Mouse (Mus musculus): ENCODE data around the gene Hacd2. TPM values are rescaled to one million over a fixed set of nuclear protein-coding genes. Genes with fewer than 3 reads are reported as not detected.

The Hacd2 gene
- total and polyA plus RNA-seq, 3 experiments = 30.1 to 135 (median 50.3) TPM

DNA sequence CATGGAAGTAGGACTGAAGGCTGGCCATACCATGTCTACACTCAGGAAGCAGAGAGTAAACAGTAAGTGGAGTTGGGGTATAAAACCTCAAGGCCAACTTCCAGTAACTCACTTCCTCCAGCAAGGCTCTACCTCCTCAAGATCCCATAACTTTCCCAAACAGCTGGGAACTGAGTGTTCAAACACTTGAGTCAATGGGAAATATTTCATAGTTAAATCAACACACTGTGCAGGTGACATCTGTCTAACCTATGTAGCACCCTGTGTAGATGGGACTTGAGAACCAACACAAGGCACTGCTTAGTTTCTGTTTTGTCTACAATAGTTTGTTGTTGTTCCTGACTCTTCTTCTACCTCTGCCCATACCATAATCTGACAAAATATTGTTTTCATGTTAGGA lies 13.8 kb upstream of the Hacd2 start:
- dilution Hi-C loops (cut with MboI; ENCODE audit: extremely low pct_ligation_motif_present, extremely low pct_unique_long_range_greater_than_20kb, low sequenced_read_pairs) = no loop called here
- in situ Hi-C loops (cut with MboI; ENCODE audit: low pct_ligation_motif_present, low pct_unique_long_range_greater_than_20kb, low sequenced_read_pairs) = no loop called here

DNA sequence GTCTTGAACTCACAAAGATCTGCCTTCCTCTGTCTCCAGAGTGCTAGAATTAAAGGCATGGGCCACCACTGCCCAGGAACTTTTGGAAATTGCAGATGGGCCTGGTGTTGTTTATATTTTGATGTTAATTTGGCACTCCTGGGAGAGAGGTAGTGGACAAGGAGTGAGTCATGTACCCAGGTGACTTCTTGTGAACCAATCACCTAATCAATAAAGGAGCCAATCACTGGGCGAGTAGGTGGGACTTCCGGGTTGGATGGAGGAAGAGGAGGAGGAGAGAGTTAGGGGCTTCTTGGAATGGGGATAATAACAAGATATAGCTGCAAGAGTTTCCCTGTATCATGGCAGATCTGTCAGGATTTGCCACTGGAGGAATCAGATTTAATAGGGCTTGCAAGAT lies 8.7 kb upstream of the Hacd2 start:
- no peaks in the 10 kb centered on the region for H3K36me3 ChIP-seq (replicated peaks in 1 of 2; ENCODE audit: control insufficient read depth in 1 of 2, insufficient read depth in 1 of 2, low read length in 1 of 2)
- TF ChIP-seq EP300 (IDR thresholded peaks at IDR 0.05; ENCODE audit: low read length) (no peak), USF2 (conservative IDR thresholded peaks at IDR 0.05; ENCODE audit: low read depth, low read length) (no peak), PAX5 (IDR thresholded peaks at IDR 0.05; ENCODE audit: low read length) (no peak), SMC3 (IDR thresholded peaks at IDR 0.05; ENCODE audit: low read depth, low read length) (no peak), NELFE (IDR thresholded peaks at IDR 0.05; ENCODE audit: low read depth, low read length) (no peak), UBTF (IDR thresholded peaks at IDR 0.05; ENCODE audit: low read depth, low read length) (no peak), SIN3A (IDR thresholded peaks at IDR 0.05; ENCODE audit: low read length) (no peak), MAX (IDR thresholded peaks at IDR 0.05; ENCODE audit: low read length) (no peak), E2F4 (IDR thresholded peaks at IDR 0.05; ENCODE audit: insufficient replicate concordance, low read depth, low read length) (no peak)
- in situ Hi-C loops (cut with MboI; ENCODE audit: low pct_ligation_motif_present, low pct_unique_long_range_greater_than_20kb, low sequenced_read_pairs) = no loop called here
- dilution Hi-C loops (cut with MboI; ENCODE audit: extremely low pct_ligation_motif_present, extremely low pct_unique_long_range_greater_than_20kb, low sequenced_read_pairs) = no loop called here
- DNase-seq (ENCODE audit: extremely low read depth) = no peak
- peaks cover 0 to 4% of the 10 kb centered on the region in 2 experiments; a peak in 1 of 4 replicates for H3K4me1 ChIP-seq (ENCODE audit: control insufficient read depth in 1 of 2, insufficient read depth in 2 of 2)
- peaks cover 14% of the 10 kb centered on the region for H3K9me3 ChIP-seq (replicated peaks; ENCODE audit: low read length)
- H3K4me3 ChIP-seq (replicated peaks in 1 of 3; ENCODE audit: low read depth in 2 of 3, low read length in 2 of 3, poor library complexity in 1 of 3) = no peak overlapping the region
- no peak overlapping the region for H3K9ac ChIP-seq (ENCODE audit: insufficient read depth, low read depth)
- H3K27me3 ChIP-seq (replicated peaks) = peaks cover 12% of the 10 kb centered on the region
- H3K79me2 ChIP-seq (replicated peaks; ENCODE audit: control insufficient read depth, extremely low read depth, insufficient read depth, poor library complexity, severe bottlenecking) = no peaks in the 10 kb centered on the region
- no peak overlapping the region for H3K27ac ChIP-seq (ENCODE audit: insufficient read depth, low read depth)
- no peak overlapping the region for H3K4me2 ChIP-seq (ENCODE audit: insufficient read depth, low read depth, poor library complexity, severe bottlenecking)

More for the DNA sequence above, 13.8 kb upstream of the Hacd2 start:
- TF ChIP-seq MEF2A (IDR thresholded peaks at IDR 0.05; ENCODE audit: borderline replicate concordance, low read depth, low read length) (no peak), RCOR1 (conservative IDR thresholded peaks at IDR 0.05; ENCODE audit: low read depth, low read length) (no peak), E2F4 (IDR thresholded peaks at IDR 0.05; ENCODE audit: insufficient replicate concordance, low read depth, low read length) (no peak), ZC3H11A (IDR thresholded peaks at IDR 0.05; ENCODE audit: low read depth, low read length) (no peak), USF1 (IDR thresholded peaks at IDR 0.05; ENCODE audit: low read depth, low read length) (no peak), PAX5 (IDR thresholded peaks at IDR 0.05; ENCODE audit: low read length) (no peak)
- Histone ChIP-seq H3K4me1 (ENCODE audit: control insufficient read depth in 1 of 2, insufficient read depth in 2 of 2) (peaks cover 0 to 4% of the 10 kb centered on the region in 2 experiments; a peak in 1 of 4 replicates), H3K4me3 (replicated peaks in 1 of 3; ENCODE audit: low read depth in 2 of 3, low read length in 2 of 3, poor library complexity in 1 of 3) (no peak overlapping the region), H3K9ac (ENCODE audit: insufficient read depth, low read depth) (no peak overlapping the region), H3K9me3 (replicated peaks; ENCODE audit: low read length) (peaks cover 12% of the 10 kb centered on the region), H3K27me3 (replicated peaks) (peaks cover 16% of the 10 kb centered on the region), H3K36me3 (replicated peaks in 1 of 2; ENCODE audit: control insufficient read depth in 1 of 2, insufficient read depth in 1 of 2, low read length in 1 of 2) (no peaks in the 10 kb centered on the region), H3K4me2 (ENCODE audit: insufficient read depth, low read depth, poor library complexity, severe bottlenecking) (no peak overlapping the region), H3K27ac (ENCODE audit: insufficient read depth, low read depth) (no peak overlapping the region), H3K79me2 (replicated peaks; ENCODE audit: control insufficient read depth, extremely low read depth, insufficient read depth, poor library complexity, severe bottlenecking) (no peaks in the 10 kb centered on the region)
- no peak for DNase-seq (ENCODE audit: extremely low read depth)

DNA sequence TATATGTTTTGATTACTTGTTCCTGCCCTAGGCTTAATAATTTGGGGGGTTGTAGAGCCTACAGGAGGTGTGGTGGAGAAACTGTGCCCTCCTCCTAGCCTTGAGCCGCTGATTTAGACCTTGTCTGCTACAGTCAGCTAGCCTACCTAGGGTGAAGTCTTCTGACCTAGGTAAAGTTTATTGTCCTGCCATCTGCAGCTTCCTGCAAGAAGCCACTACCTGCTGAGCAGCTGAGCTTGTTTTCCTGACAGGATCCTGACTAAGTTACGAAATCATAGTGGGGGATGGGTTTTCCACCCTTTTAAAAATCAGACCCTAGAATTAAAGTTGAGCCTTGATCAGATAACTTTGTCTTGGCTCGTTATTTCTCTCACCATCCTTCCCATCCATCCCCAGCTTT lies 5.7 kb upstream of the Hacd2 start:
- Histone ChIP-seq H3K27ac (ENCODE audit: insufficient read depth, low read depth) (no peak overlapping the region), H3K36me3 (replicated peaks in 1 of 2; ENCODE audit: control insufficient read depth in 1 of 2, insufficient read depth in 1 of 2, low read length in 1 of 2) (no peaks in the 10 kb centered on the region), H3K79me2 (replicated peaks; ENCODE audit: control insufficient read depth, extremely low read depth, insufficient read depth, poor library complexity, severe bottlenecking) (no peaks in the 10 kb centered on the region), H3K9ac (ENCODE audit: insufficient read depth, low read depth) (no peak overlapping the region), H3K9me3 (replicated peaks; ENCODE audit: low read length) (peaks cover 19% of the 10 kb centered on the region), H3K4me1 (ENCODE audit: control insufficient read depth in 1 of 2, insufficient read depth in 2 of 2) (peaks cover 0 to 4% of the 10 kb centered on the region in 2 experiments; a peak in 2 of 4 replicates), H3K4me2 (ENCODE audit: insufficient read depth, low read depth, poor library complexity, severe bottlenecking) (no peak overlapping the region), H3K4me3 (replicated peaks in 1 of 3; ENCODE audit: low read depth in 2 of 3, low read length in 2 of 3, poor library complexity in 1 of 3) (no peak overlapping the region), H3K27me3 (replicated peaks) (peaks cover 8% of the 10 kb centered on the region)
- DNase-seq (ENCODE audit: extremely low read depth) = no peak
- in situ Hi-C loops (cut with MboI; ENCODE audit: low pct_ligation_motif_present, low pct_unique_long_range_greater_than_20kb, low sequenced_read_pairs) = no loop called here
- TF ChIP-seq NELFE (IDR thresholded peaks at IDR 0.05; ENCODE audit: low read depth, low read length) (no peak), RAD21 (IDR thresholded peaks at IDR 0.05; ENCODE audit: low read depth, low read length) (no peak), HCFC1 (IDR thresholded peaks at IDR 0.05; ENCODE audit: low read depth, low read length) (no peak), ZNF384 (IDR thresholded peaks at IDR 0.05; ENCODE audit: low read depth, low read length) (no peak)
- dilution Hi-C loops (cut with MboI; ENCODE audit: extremely low pct_ligation_motif_present, extremely low pct_unique_long_range_greater_than_20kb, low sequenced_read_pairs) = no loop called here

Data from CH12.LX (cell line).